Mouse (Mus musculus): ENCODE measurements around the gene Bcor.

Gene Bcor

GRCm38 (mm10) chrX:12006031-12006881, 153.9 kb downstream of the Bcor start:
- peak; percentile 75 for DNase-seq (ENCODE audit: extremely low spot score, low spot score)

DNA sequence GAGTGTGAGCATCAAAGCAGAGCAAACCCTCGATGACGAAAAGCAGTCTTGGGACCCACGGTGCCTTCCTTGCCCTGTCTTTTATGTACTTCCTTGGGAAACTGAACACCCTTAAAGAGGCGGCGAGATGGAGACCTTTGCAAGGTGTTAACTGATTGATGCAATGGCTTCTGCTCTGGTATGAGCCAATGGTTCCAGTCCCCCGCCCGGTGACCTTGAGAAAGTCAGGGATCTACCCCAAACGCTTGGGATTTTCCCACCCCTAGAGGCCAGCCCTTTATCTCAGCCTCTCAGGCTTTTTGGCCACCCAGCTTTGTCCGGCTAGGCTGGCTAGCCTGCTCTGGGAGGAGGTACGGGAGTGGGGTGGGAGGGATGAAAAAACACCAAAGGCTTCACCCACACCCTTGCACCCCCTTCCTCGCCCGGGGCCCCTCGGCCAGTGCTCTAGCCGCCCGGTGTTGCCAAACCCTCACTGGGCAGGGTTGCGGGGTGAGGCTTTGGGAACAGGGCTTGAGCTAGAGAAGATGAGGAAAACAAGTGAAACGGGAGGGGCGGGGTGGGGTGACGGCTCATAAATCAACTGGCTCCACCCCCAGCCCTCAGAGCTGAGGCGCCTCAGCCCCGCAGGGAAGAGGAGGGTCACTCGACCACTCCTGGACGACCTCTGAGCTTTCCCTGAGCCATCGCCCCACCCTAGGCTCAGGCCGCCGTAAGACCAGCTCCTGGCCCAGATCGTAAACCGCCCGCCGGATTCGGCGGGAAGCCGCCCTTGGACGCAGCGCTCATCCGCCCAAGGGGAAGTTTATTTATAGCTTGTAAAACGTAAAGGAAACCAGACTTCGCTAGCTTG, 154.7 kb downstream of the Bcor start:
- DNase-seq (ENCODE audit: extremely low spot score, low spot score) = peak; percentile 69

DNA sequence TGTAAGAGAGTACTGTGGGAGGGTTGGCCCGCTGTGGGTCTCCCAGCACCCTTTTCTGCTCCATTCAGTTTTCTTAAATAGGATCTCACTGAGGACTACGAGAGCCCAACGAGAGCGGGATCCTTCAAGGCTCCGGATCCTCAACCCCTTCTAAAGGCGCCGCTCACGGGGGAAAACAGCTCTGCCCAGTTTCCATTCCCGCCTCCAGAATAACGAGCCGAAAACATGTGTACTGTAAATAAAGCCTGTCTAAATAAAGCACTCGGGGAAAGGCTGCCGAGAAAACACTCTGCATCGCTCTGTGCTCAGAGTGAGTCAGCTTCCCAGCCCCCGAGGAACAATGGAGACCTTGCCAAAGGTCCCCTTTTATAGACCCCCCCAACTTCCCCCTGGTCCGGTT, 155.7 kb downstream of the Bcor start:
- DNase-seq (ENCODE audit: extremely low spot score, low spot score) = no peak

DNA sequence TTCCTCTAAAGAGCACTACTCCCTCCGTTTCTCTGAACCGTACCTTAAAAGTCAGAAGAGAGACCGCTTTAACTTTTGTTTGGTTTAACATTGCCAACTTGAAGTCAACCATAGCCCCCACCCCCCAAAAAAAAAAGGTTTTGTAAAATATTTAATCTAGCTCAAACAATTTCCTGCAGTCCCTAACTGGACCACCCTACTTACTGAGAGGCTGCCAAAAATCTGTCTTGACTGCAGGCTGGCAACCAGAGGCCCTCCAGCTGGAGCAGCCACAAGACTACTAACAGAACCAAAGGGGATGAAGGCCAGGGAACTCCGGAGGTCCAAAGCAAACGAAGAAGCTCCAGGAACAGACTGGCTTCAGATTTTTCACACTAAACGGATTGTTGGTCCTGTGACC, 156.2 kb downstream of the Bcor start:
- no peak for DNase-seq (ENCODE audit: extremely low spot score, low spot score)

GRCm38 (mm10) chrX:12003539-12003938, 156.6 kb downstream of the Bcor start:
- no peak for DNase-seq (ENCODE audit: extremely low spot score, low spot score)

DNA sequence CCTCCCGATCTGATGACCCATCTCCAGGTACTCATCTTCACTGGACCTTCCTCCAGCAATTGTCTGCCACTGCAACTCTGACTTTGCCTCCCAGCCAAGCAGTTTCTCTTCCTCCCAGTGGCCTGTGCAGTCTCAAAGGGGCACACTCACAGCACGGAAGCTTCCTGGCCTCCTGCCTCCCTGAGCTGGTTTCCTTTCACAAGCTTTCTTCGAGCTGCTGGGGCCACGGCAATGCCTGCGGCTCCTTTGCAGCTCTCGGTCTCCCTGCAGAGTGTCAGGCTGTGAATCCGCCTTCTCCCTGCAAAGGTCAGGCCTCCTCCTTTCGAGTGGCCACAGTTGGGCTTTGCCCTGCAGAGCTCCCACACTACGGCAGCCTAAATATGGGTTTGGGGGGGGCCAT, 157.0 kb downstream of the Bcor start:
- DNase-seq (ENCODE audit: extremely low spot score, low spot score) = no peak

GRCm38 (mm10) chrX:12002596-12002995, 157.6 kb downstream of the Bcor start:
- no peak for DNase-seq (ENCODE audit: extremely low spot score, low spot score)

GRCm38 (mm10) chrX:12001969-12002368, 158.2 kb downstream of the Bcor start:
- no peak for DNase-seq (ENCODE audit: extremely low spot score, low spot score)

GRCm38 (mm10) chrX:12001336-12001735, 158.8 kb downstream of the Bcor start:
- no peak for DNase-seq (ENCODE audit: extremely low spot score, low spot score)

DNA sequence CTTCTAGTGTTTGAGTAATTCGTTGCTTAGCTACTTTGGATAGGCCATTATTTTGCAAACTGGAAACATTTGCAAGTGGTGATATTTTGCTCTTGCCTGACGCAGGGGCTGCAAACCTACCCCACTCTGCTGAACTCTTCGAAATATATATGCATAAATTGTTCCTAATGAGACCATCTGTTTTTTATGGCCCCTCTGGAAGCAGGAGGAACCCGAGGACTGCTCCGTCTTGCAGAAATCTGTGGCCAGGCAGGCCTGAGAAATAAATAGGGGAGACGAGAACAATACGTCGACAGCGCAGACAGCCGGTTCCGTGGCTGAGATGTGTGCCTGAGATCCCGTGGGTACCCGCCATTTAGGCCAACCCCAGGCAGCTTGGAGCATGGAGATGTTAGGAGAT, 159.5 kb downstream of the Bcor start:
- no peak for DNase-seq (ENCODE audit: extremely low spot score, low spot score)

DNA sequence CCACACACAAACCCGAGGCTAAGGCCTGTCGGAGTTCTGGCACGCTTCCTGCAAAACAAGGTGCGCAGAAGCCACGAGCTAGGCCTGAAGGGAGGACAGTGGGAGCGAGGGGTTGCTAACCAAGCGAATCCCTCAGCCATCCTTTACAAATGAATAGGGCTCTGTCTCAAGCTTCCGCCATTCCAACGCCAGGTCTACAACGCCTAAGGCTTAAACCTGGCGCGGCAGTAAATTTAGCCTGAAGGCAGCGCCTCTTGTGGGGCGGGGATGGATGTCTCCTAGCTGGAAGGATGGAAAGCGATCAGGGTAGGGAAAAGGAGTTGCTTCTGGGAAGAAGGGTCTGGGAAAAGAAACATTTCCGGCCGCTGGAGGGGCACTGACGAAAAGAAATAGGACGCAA, 160.2 kb downstream of the Bcor start:
- DNase-seq (ENCODE audit: extremely low spot score, low spot score) = peak; percentile 36

DNA sequence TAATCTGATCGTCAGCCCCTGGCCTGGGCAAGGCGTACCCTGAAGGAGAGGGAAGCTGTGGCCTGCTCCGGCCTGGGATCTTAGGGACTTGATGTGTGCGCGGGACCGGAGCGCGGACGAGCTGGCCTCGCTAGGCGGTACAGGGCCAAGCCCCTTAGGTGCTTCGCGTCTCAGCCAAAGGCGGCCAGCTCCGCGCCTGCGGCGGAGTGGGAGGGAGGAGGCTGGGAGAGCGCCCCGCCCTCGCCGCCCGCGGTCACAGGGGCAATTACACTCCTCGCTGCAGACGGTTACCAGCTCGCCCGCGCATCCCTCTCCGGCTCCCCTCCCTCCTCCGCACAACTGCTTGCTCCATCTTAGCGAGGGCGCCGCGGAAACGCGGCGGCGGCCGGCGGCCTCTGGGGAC, 161.2 kb downstream of the Bcor start:
- peak; percentile 71 for DNase-seq (ENCODE audit: extremely low spot score, low spot score)

GRCm38 (mm10) chrX:11996891-11997290, 163.3 kb downstream of the Bcor start:
- no peak for DNase-seq (ENCODE audit: extremely low spot score, low spot score)

GRCm38 (mm10) chrX:11996489-11996888, 163.7 kb downstream of the Bcor start:
- DNase-seq (ENCODE audit: extremely low spot score, low spot score) = no peak

DNA sequence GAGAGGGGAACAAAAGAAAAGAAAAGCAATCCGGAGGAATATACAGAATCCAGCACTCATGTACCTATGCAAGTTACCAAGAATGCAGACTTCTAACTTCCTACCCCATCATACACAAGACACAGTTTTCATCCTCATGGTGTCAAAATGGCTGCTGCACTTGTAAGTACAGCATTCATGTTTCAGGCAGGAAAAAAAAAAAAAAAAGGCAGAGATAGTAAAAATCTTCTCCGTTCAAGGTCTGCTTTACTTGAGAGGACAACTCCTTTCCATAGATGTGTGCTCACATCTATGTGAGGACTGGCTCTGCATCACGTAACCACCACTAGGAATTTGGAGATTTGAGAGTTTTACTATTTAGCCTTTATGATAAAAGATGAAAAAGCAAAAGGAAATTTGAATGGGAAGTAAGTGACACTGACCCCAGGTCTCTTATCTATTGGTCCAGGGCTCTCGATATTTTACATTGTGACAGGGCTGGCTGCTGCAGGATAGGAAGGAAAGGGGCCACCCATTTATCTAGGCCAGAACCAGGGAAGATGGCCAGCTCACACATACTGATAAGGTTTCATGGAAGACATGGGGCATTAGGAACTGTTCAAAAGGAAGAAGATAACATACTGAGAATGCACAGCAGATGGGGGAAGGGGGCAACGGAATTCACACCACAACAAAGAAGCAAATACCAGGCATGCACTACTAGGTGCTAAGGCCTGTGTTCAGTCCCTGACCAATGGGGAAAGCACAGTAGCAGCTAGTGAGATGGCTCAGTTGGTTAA, 166.3 kb downstream of the Bcor start:
- DNase-seq (ENCODE audit: extremely low spot score, low spot score) = no peak

DNA sequence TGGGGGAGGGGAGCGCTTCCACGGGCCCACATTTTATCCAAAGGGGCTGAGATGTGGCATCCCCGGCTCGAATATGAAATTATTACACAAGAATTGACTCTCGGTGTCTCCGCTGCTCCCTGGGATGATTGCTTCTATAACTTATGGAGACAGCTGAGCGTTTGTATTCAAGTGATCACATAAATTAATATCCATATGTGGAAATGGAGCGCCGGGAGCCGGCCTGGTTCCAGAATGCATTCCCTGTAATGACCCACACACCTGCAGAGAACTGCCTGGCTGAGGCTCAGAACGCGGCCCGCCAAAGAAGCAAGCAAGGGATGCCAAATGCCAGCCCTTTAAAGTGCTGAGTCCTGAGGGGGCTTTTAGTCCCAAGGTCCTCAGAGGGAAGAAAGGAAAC, 170.7 kb downstream of the Bcor start:
- no peak for DNase-seq (ENCODE audit: extremely low spot score, low spot score)

- no peak for DNase-seq (ENCODE audit: extremely low spot score, low spot score)
Measured at GRCm38 (mm10) chrX:11988191-11988896, 171.8 kb downstream of the Bcor start.

DNA sequence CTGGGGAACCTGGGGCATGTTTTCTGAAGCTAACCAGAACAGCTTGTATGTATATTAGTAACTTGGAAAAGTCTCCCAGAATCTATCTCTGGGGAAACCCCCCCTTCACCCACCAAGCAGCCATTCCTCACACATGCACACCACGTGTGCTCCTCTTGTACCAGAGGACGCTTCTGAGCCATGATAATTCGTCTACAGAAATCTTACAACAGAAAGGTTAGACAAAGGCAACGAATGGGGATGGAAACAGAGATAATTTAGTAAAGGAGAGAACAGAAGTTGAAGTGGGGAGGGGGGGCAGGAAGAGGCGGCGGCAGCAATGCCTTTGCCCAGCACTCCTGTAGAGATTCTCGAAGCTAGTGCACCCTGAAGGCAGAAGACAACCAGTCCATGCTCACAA, 172.6 kb downstream of the Bcor start:
- no peak for DNase-seq (ENCODE audit: extremely low spot score, low spot score)
